Mouse (Mus musculus) CD4-positive, CD25-positive, alpha-beta regulatory T cell, adult 9 weeks (primary cell): ENCODE data around the gene Ddr2. TPM values are rescaled to one million over a fixed set of nuclear protein-coding genes. Genes with fewer than 3 reads are reported as not detected.

ENCODE experiments used
- polyA plus RNA-seq: library from polyadenylated mRNA; unstranded; fragments of 100-300 nt; shearing (Covaris generic); gene quantifications from one replicate; pipeline ENCODE4 v1.2.1, GENCODE M21; 2017

The Ddr2 gene
- polyA plus RNA-seq, result not detected

GRCm38 (mm10) chr1:170110516-170111332, at the start of gene Ddr2:
Ddr2 (minus strand) TSS chr1:170110762.

DNA sequence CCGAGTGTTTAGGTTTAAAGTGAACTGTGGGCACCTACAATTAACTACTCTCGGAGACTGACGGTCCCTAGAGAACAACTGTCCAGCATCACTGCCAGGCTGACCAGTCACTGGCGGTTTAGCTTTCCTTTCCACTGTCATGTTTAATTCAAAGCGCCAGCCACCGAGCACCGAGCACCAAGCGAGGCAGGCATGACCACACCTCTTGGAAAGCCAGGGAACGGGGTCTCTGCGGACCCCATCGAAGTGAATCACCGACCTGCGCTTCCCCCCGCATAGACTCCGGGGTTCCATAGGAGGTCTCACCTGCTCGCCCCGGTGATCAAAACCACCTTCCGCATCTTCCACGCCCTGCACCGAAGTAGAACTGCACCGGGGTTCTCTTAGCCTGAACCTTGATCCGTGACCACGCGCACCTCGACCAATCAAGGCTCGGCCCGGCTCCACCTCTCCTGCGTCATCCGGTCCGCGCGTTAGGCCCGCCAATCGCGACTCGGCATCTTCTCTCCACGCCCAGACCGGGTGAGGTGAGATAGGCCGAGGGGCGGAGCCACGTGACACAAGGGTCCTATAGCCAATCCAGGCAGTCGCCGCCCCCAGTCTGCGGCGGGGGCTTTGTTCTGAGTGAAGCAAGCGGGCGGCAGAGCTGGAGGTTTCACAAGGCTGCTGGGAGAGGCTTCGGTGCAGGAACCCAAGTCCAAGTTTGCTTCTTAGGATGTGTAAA, 141.6 kb downstream of the Ddr2 start, which contains the start of gene Hsd17b7:
Hsd17b7 (minus strand) TSS at position 450 of the 724 bp plus-strand sequence.

DNA sequence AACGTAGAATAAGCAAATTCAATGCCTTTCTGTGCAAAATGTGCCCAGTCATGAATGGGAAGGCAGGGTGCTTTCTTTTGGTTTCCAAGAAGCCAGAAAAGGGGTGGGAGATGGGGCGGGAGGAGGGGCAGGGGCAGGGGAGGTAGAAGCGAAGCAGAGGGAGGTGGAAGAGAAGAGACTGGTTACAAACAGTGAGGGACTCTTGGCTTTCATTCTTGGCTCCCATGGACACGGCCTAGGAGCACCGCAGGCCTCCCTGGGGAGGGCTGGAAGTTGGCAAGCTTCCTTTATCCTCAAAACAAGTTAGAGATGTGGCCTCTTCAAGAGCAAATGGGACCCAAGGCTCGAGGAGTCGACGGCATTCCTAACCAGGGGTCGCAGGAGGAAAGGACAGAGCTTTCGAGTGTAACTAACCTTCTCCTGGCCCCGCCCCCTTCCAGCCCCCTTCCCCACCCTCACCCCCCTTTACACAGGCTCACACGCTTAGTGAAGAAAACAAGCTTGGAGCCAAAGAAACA, 182.0 kb downstream of the Ddr2 start, which contains the start of gene Ccdc190:
Ccdc190 (plus strand) TSS at position 195 of the 518 bp plus-strand sequence.

Other genes starting within 250 kb of the Ddr2 start
- not detected for gene Ccdc190, start 182.1 kb downstream of the Ddr2 start, polyA plus RNA-seq
- 11.5 TPM for gene Hsd17b7, start 141.5 kb downstream of the Ddr2 start, polyA plus RNA-seq
- gene Uap1, start 64.2 kb upstream of the Ddr2 start, polyA plus RNA-seq, result 11.6 TPM
- gene Uhmk1, start 104.6 kb upstream of the Ddr2 start, polyA plus RNA-seq, result 5.7 TPM
- not detected for gene Sh2d1b2, start 122.0 kb upstream of the Ddr2 start, polyA plus RNA-seq
- gene Sh2d1b1, start 166.6 kb upstream of the Ddr2 start, polyA plus RNA-seq, result not detected
- gene Gm7694, start 195.6 kb upstream of the Ddr2 start, polyA plus RNA-seq, result not detected
- not detected for gene Spata46, start 198.0 kb upstream of the Ddr2 start, polyA plus RNA-seq